Mouse (Mus musculus): Measurements from ENCODE around the gene Srd5a3. TPM values are rescaled to one million over a fixed set of nuclear protein-coding genes. Genes with fewer than 3 reads are reported as not detected.
A peak's percentile ranks its signal among the peaks of the same experiment; 100 is the strongest.

Gene Srd5a3
- polyA plus RNA-seq, 1 experiment from 2014 or later, result 36.4 TPM

DNA sequence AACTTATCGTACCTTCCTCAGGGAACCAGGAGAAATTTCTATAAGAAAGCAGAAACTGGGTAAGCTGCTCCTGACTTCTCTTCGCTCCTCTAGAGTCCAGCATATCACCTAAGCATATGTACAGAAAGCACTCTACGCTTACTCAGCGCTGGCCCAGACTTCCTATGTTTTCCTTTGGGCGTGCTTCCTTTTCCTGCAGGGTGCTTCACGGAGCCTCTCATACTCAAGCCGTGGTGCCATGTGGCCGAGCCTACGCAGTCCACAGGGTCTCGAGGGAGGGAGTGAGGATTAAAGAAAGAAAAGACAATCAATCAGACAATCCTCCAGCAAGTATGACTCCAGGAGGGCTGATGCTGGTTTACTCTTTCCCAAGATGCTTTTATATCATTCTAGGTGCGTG, 36.8 kb downstream of the Srd5a3 start:
- ATAC-seq (ENCODE audit: insufficient number of reproducible peaks, insufficient read depth, low FRiP score, low TSS enrichment, low read depth), result no peak
- Histone ChIP-seq H3K4me1 (peaks cover 9% of the 10 kb centered on the region), H3K27ac (peak overlapping the region; percentile 28; the same call in 1 of the 2 replicates), H3K4me3 (no peak overlapping the region), H3K27me3 (no peaks in the 10 kb centered on the region), H3K9me3 (no peaks in the 10 kb centered on the region), H3K36me3 (no peaks in the 10 kb centered on the region), H3K4me2 (no peak overlapping the region), H3K9ac (no peak overlapping the region)
- 62% methylated on average over 11 of the region's 11 CpGs for WGBS

DNA sequence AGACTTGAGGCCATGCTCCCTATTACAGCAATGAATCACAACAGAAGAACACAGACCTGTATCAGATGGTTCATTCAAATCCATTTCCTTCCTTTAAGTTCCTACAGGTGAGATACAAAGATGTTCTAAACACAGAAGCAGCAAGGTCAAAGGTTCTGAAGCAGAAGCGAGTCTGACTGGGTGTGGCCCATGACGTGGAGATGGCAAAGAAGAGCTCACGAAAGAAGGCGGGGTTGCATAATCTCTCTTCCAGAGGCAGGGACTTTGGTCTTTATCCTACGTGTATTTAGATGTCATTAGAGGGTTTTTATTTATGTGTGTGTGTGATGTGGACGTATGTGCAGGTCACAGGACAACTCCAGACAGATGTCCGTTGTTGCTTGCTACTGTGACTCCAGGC, 37.6 kb downstream of the Srd5a3 start:
- ATAC-seq (ENCODE audit: insufficient number of reproducible peaks, insufficient read depth, low FRiP score, low TSS enrichment, low read depth), result no peak
- Histone ChIP-seq H3K9ac (no peak overlapping the region), H3K9me3 (no peaks in the 10 kb centered on the region), H3K36me3 (no peaks in the 10 kb centered on the region), H3K27me3 (no peaks in the 10 kb centered on the region), H3K27ac (no peak overlapping the region), H3K4me1 (peaks cover 14% of the 10 kb centered on the region), H3K4me3 (no peak overlapping the region), H3K4me2 (no peak overlapping the region)
- WGBS, result 84% methylated on average over 7 of the region's 7 CpGs

DNA sequence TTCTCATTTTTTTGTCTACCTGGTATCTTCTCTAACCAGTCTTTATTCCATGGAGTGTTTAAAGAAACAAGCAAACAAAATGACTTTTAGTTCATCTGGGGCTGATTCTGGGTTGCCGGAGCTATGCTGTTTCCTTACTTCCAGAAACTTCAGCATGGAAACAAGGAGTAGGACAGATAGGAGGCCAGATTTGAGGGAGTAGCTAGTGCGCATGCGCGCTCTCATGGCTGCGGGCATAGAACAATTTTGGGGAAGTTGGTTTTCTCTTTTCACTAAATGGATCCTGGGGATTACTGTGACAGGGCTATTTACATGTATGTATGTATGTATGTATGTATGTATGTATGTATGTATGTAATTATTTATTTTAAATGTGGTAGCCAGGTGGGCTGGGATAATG, 39.1 kb downstream of the Srd5a3 start:
- no peak for ATAC-seq (ENCODE audit: insufficient number of reproducible peaks, insufficient read depth, low FRiP score, low TSS enrichment, low read depth)
- no peak overlapping the region for H3K4me3 ChIP-seq
- H3K27ac ChIP-seq, result no peak overlapping the region
- H3K9ac ChIP-seq, result no peak overlapping the region
- peaks cover 22% of the 10 kb centered on the region for H3K4me1 ChIP-seq
- 95% methylated on average over 5 of the region's 5 CpGs for WGBS
- H3K27me3 ChIP-seq, result no peaks in the 10 kb centered on the region
- no peaks in the 10 kb centered on the region for H3K36me3 ChIP-seq
- no peak overlapping the region for H3K4me2 ChIP-seq
- H3K9me3 ChIP-seq, result no peaks in the 10 kb centered on the region

DNA sequence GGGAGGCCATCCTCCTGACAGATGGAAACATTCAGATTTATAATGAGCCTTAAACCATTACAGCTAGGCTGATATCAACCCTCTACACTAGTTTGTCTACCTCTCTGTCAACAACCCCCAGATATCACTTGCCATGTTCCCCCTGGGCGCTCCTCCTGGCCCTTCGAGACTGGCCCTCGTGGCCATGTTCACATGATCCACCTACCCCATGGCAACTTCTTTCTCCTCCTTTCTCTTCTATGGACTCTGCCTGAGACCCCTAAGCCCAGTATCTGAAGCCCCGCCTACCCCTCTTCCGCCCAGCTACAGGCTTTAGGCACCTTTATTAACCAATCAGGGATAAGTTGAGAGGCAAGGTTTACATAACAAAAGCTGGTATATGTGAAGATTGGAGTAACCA, 39.7 kb downstream of the Srd5a3 start:
- peaks cover 22% of the 10 kb centered on the region for H3K4me1 ChIP-seq
- H3K27ac ChIP-seq, result no peak overlapping the region
- no peak overlapping the region for H3K9ac ChIP-seq
- 83% methylated on average over 5 of the region's 5 CpGs for WGBS
- no peak for ATAC-seq (ENCODE audit: insufficient number of reproducible peaks, insufficient read depth, low FRiP score, low TSS enrichment, low read depth)
- H3K4me3 ChIP-seq, result no peak overlapping the region
- H3K27me3 ChIP-seq, result no peaks in the 10 kb centered on the region
- no peak overlapping the region for H3K4me2 ChIP-seq
- H3K9me3 ChIP-seq, result no peaks in the 10 kb centered on the region
- H3K36me3 ChIP-seq, result no peaks in the 10 kb centered on the region

DNA sequence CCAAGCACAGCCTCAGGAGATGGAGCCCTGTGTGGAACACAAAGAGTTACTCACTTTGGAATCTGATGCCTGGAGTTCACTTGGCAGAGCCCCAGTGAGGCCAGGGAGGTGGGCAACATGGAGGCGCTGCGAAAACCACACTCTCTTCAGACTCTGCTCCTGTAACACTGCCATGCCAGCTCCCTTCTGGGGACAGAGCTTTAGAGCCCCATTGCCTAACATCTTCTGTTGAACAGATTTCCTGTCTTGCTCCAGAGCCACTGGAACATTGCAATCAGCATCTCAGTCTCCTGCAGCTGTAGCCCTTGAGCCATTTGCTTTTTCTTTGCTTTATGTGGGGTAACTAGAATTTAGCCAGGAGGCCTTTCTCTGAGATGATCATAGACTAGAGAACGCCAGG, 42.3 kb downstream of the Srd5a3 start:
- WGBS, result 29% methylated on average over 3 of the region's 3 CpGs
- Histone ChIP-seq H3K27me3 (no peaks in the 10 kb centered on the region), H3K4me1 (peaks cover 29% of the 10 kb centered on the region), H3K4me2 (0 out of 2 replicates have a peak overlapping the region, but pooled peaks have one; percentile 0), H3K27ac (peak overlapping the region; percentile 39; the same call in 1 of the 2 replicates), H3K4me3 (no peak overlapping the region), H3K9me3 (no peaks in the 10 kb centered on the region), H3K9ac (no peak overlapping the region), H3K36me3 (peaks cover 10% of the 10 kb centered on the region; the same call in 1 of the 2 replicates)
- no peak for ATAC-seq (ENCODE audit: insufficient number of reproducible peaks, insufficient read depth, low FRiP score, low TSS enrichment, low read depth)

DNA sequence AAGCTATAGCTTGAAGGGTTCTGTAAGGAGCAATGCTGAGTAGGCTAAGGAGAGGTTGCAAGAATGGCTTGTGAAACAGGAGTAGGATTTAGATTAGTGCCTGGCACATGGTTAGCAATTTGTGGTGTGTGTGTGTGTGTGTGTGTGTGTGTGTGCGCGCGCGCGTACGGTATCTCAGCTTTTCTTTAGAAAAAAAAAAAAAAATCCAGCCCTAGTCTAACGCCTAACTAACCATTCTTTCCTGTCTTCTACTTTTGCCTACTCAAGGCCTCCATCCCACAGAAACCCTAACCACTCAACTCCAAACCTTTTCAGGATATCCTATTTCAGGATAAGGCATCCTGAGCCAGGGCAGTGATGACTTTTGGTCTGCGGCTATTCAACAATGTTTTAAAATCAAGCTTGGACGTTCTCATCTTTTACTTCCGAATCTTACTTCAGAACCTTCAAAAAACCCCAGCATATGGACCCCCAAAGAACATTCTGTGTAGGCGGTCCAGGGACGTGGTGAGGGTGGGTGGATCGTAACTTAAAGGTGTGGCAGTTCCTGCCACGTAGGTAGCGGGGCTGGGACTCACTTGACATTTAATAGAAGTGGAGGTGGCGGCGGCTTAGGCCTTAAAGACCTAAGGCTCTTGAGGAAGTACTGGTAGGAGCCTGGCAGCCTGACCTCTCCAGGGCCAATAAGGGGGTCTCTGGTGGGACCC, 43.1 kb downstream of the Srd5a3 start:
- Histone ChIP-seq H3K27me3 (no peaks in the 10 kb centered on the region), H3K9ac (peak overlapping the region; percentile 96), H3K4me3 (peak overlapping the region; percentile 94), H3K36me3 (peaks cover 17% of the 10 kb centered on the region), H3K9me3 (no peaks in the 10 kb centered on the region), H3K4me1 (peaks cover 36% of the 10 kb centered on the region), H3K27ac (peak overlapping the region; percentile 98), H3K4me2 (peak overlapping the region; percentile 78)
- WGBS, result 30% methylated on average over 17 of the region's 17 CpGs
- ATAC-seq (ENCODE audit: insufficient number of reproducible peaks, insufficient read depth, low FRiP score, low TSS enrichment, low read depth), result no peak

DNA sequence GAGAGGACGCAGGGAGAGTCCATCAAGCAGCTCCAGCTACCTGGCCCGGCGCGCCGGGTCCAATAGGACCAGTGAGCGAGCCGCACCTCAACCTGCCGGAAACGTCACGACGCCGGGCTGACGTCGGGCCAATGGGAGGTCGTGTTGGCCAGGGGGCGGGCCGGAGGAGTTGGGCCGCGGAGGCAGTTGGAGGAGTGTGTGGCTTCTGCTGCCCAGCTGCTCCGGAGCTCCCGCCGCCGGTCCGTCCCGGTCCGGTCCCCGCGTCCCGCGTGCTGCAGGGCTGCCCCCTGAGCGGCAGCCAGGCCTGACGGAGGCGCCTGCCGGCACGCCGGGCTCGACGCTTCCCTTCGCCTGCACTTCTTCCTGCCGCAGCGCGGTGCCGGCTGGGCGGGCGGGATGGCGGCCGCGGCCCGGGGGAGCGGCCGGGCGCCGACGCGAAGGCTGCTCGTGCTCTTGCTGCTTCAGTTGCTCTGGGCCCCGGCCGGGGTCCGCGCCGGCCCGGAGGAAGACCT, 43.7 kb downstream of the Srd5a3 start, which contains the start of gene Tmem165:
Tmem165 (plus strand) TSS at position 131 of the 512 bp plus-strand sequence.
- no peaks in the 10 kb centered on the region for H3K27me3 ChIP-seq
- peaks cover 36% of the 10 kb centered on the region for H3K4me1 ChIP-seq
- peak; percentile 94 for ATAC-seq (ENCODE audit: insufficient number of reproducible peaks, insufficient read depth, low FRiP score, low TSS enrichment, low read depth)
- WGBS, result under 1% methylated on average over 59 of the region's 62 CpGs
- no peaks in the 10 kb centered on the region for H3K9me3 ChIP-seq
- H3K4me3 ChIP-seq, result peak within 1 kb of the TSS; percentile 94
- H3K9ac ChIP-seq, result peak within 1 kb of the TSS; percentile 96
- H3K27ac ChIP-seq, result peak within 1 kb of the TSS; percentile 98
- H3K4me2 ChIP-seq, result peak within 1 kb of the TSS; percentile 78
- peaks cover 17% of the 10 kb centered on the region for H3K36me3 ChIP-seq

DNA sequence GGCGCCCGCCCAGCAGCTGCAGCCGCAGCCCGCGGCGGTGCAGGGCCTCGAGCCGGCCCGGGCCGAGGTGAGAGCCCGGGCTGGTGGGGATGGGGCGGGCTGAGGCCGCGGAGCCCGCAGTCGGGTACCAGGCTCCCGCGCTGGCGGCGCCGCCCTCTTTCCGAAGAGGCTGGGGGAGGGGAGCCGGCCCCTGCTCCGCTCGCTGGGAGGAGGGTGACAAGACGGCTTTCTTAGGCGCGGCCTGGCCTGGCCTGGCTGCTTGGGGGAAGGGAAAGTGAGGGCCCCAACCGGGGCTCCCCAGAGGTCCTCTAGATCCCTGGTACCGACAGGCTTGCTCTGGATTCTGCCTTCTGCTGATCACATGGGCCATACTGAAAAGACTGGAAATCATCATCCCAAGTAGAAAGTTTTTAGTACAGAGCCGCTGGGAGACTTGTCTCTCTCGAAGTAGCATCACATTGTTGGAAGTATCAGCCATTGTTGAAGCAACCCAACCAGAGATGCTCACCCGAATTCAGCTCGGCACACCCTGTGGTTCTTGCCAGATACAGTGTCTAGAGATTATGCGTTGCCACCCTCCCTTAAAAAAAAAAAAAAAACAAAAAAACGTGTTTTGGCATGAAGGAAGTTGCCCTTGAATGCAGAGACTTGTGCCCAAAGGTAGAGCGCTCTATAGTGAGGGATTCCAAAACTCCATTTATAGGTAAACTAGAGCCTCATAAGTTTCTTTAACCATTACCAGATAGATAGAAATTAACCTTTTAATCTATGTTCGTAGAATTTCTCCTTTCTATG, 44.4 kb downstream of the Srd5a3 start:
- Histone ChIP-seq H3K9me3 (no peaks in the 10 kb centered on the region), H3K4me2 (peak overlapping the region; percentile 78), H3K4me1 (peaks cover 39% of the 10 kb centered on the region), H3K36me3 (peaks cover 17% of the 10 kb centered on the region), H3K27me3 (no peaks in the 10 kb centered on the region), H3K4me3 (peak overlapping the region; percentile 94), H3K27ac (peak overlapping the region; percentile 98), H3K9ac (peak overlapping the region; percentile 96)
- peak; percentile 83 for ATAC-seq (ENCODE audit: insufficient number of reproducible peaks, insufficient read depth, low FRiP score, low TSS enrichment, low read depth)
- 5% methylated on average over 25 of the region's 38 CpGs for WGBS

DNA sequence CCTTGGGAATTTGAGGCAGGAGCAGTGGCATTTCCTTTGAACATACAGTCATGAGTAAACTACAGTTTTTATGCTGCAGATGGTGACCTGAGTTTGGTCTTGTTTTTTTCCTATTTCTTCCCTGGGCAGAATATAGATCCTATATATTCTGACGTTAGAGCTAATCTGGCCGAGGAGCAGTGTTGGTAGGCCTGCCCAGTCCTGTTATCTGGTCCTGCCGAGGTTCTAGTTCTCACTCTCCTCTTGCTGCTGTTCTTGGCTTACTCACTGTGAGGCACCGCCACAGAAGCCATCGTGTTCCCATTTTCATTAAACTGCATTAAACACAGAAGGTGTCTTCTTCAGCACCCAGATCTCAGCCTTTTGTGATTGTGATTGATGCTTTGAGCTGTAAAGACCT, 47.8 kb downstream of the Srd5a3 start:
- H3K27me3 ChIP-seq, result no peaks in the 10 kb centered on the region
- no peak overlapping the region for H3K27ac ChIP-seq
- H3K9ac ChIP-seq, result no peak overlapping the region
- ATAC-seq (ENCODE audit: insufficient number of reproducible peaks, insufficient read depth, low FRiP score, low TSS enrichment, low read depth), result no peak
- H3K4me1 ChIP-seq, result peaks cover 43% of the 10 kb centered on the region
- no peak overlapping the region for H3K4me2 ChIP-seq
- no peak overlapping the region for H3K4me3 ChIP-seq
- no peaks in the 10 kb centered on the region for H3K9me3 ChIP-seq
- 90% methylated on average over 5 of the region's 5 CpGs for WGBS
- peaks cover 36% of the 10 kb centered on the region for H3K36me3 ChIP-seq

DNA sequence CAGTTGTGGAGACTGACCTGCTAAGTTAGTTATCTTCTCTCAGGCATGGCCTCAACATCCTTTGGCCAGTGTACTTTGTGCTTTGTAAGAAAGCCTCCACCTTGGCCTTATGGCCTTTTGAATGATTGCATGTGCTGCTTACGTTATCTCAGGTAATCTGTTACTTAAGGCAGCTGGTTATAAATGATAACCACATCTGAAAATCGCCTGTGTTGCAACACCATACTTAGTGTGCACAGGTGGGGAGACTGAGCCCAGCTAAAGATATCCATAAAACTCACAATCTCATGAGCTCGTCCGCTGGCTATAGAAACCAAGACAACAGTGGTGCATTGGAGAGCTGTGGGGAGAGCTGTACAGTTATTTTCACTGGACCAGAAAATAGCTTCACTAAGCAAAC, 50.5 kb downstream of the Srd5a3 start:
- no peak overlapping the region for H3K27ac ChIP-seq
- no peak overlapping the region for H3K4me3 ChIP-seq
- H3K4me2 ChIP-seq, result no peak overlapping the region
- no peak for ATAC-seq (ENCODE audit: insufficient number of reproducible peaks, insufficient read depth, low FRiP score, low TSS enrichment, low read depth)
- no peak overlapping the region for H3K9ac ChIP-seq
- no peaks in the 10 kb centered on the region for H3K27me3 ChIP-seq
- WGBS, result 86% methylated on average over 4 of the region's 4 CpGs
- H3K9me3 ChIP-seq, result no peaks in the 10 kb centered on the region
- H3K4me1 ChIP-seq, result peaks cover 30% of the 10 kb centered on the region
- H3K36me3 ChIP-seq, result peaks cover 41% of the 10 kb centered on the region

DNA sequence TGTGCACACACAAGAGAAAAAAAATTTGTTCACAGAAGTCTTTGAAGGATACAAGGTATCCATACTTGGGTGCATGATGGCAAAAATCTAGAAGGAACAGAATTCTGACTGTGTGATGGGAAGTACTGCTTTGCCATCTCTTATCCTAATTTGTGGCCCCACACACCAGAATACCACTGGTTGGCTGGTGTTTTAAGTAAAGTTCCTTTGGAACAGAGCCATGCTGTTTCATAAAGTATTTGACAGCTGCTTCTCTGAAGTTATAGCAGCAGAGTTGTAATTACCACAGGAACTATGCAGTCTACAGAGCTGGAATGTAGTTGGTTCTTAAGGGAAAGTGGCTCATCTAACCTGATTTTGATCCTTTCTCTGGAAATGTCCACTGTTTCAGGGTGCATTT, 53.0 kb downstream of the Srd5a3 start:
- Histone ChIP-seq H3K4me1 (peaks cover 15% of the 10 kb centered on the region), H3K4me2 (no peak overlapping the region), H3K9me3 (no peaks in the 10 kb centered on the region), H3K27ac (no peak overlapping the region), H3K27me3 (no peaks in the 10 kb centered on the region), H3K9ac (no peak overlapping the region), H3K4me3 (no peak overlapping the region), H3K36me3 (peaks cover 37% of the 10 kb centered on the region)
- ATAC-seq (ENCODE audit: insufficient number of reproducible peaks, insufficient read depth, low FRiP score, low TSS enrichment, low read depth), result no peak

All from embryonic facial prominence, embryonic 13.5 days (tissue).